7 mouse cellular contexts compared by ENCODE assay signal in the genomic region with DNA sequence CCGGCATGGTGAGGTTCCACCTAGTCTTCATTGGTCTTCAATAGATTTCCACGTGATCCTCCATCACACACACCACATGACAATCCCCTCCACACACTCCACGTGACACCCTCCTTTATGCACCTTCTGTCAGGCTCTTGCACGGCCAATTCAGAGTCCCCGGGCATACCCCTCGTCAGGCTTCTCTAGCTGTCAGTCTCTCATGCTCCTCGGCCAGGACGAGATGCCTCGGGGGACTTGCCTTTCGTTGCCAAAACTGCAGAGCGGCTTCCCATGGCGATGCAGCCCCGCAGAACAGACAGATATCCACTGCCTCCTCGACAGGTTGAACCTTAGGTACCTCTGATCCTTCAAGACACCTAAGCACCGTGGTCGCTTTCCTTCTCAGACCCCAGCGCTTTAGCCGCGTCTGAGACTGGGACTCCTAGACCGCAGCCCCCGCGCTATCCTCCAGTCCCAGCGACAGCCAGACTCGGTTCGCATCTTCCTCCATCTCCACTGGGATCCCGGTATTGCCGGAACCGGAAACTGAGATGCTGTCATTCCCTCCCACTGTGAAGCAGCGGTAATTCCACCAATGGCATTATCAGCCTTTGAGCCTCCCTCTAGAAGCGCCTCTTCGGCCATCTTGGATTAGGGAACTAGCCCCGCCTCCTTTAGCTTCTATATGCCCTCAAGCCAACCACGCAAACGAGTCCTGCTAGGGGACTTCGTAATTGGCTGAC. TPM values are rescaled to one million over a fixed set of nuclear protein-coding genes. Genes with fewer than 3 reads are reported as not detected.
DNase-seq lines count a peak whose midpoint lies in the region; ATAC-seq lines count a peak whose summit lies in the region.

TSS of gene Slc25a44 (minus strand) at position 535 of the 725 bp plus-strand sequence.

- intact Hi-C loops in gastrocnemius, postnatal 36 days (cut with DNase I): loop anchor here (2.0 kb wide), 1 partner anchor 14 kb away; the partner anchor contains the start of gene Pmf1
- intact Hi-C loops in left cerebral cortex, postnatal 25 days (cut with DNase I): no loop called here

- no peaks in the 10 kb centered on the region for H3K27me3 ChIP-seq in intestine, embryonic 15.5 days (replicated peaks)
- no peaks in the 10 kb centered on the region for H3K27me3 ChIP-seq in midbrain, embryonic 10.5 days (ENCODE audit: low read depth, poor library complexity, severe bottlenecking)

- ATAC-seq in intestine, embryonic 15.5 days: peak; percentile 98

- no peaks in the 10 kb centered on the region for H3K9me3 ChIP-seq in intestine, embryonic 15.5 days
- H3K9me3 ChIP-seq in midbrain, embryonic 10.5 days (replicated peaks): no peaks in the 10 kb centered on the region

- WGBS in intestine, embryonic 15.5 days: 1% methylated on average over 35 of the region's 35 CpGs
- 1% methylated on average over 35 of the region's 35 CpGs for WGBS in midbrain, embryonic 10.5 days

- H3K4me2 ChIP-seq in intestine, embryonic 15.5 days (replicated peaks): peak within 1 kb of the TSS; percentile 85

- H3K27ac ChIP-seq in intestine, embryonic 15.5 days: 0 out of 2 replicates have a peak within 1 kb of the TSS, but pooled peaks have one; percentile 32
- H3K27ac ChIP-seq in midbrain, embryonic 10.5 days (replicated peaks): peak within 1 kb of the TSS; percentile 77

- DNase-seq in adrenal gland, adult 2 months: peak; percentile 98
- DNase-seq in embryo, embryonic 11.5 days (ENCODE audit: low read depth, low spot score): peak; percentile 95
- peak; percentile 86 to 93 for DNase-seq in gastrocnemius, postnatal 36 days
- peak; percentile 90 to 99 for DNase-seq in left cerebral cortex, postnatal 25 days (ENCODE audit: low spot score in 2 of 2)
- peak; percentile 91 for DNase-seq in midbrain, embryonic 10.5 days (ENCODE audit: low spot score)
- peak; percentile 75 for DNase-seq in right cerebral cortex, postnatal 4 days

- peaks cover 15% of the 10 kb centered on the region for H3K36me3 ChIP-seq in intestine, embryonic 15.5 days
- H3K36me3 ChIP-seq in midbrain, embryonic 10.5 days: peaks cover 19% of the 10 kb centered on the region

- H3K4me3 ChIP-seq in intestine, embryonic 15.5 days (replicated peaks): peak within 1 kb of the TSS; percentile 74
- peak within 1 kb of the TSS; percentile 80 for H3K4me3 ChIP-seq in midbrain, embryonic 10.5 days

- H3K4me1 ChIP-seq in intestine, embryonic 15.5 days (replicated peaks): peaks cover 27% of the 10 kb centered on the region
- H3K4me1 ChIP-seq in midbrain, embryonic 10.5 days: peaks cover 32% of the 10 kb centered on the region

- H3K9ac ChIP-seq in intestine, embryonic 15.5 days: peak within 1 kb of the TSS; percentile 66

RNA-seq across cellular contexts. Expression of gene Slc25a44, which starts in this region (rescaled TPM):
- total RNA-seq in adrenal gland, adult 2 months (2021): 10 to 100 TPM; 51.1 to 59.4 TPM
- 40.7 and 40.9 TPM in 2 replicates for polyA plus RNA-seq in adrenal gland, adult 2 months (2012; rRNA removed)
- total RNA-seq in gastrocnemius, postnatal 36 days (2021): 10 to 100 TPM; 13.0 to 15.6 TPM
- polyA plus RNA-seq in intestine, embryonic 15.5 days (2015; fragmentation: Nextera tagmentation; extraction: Ambion mirVana): 17.2 and 17.3 TPM in 2 replicates
- total RNA-seq in left cerebral cortex, postnatal 25 days (2021): 10 to 100 TPM; 77.4 to 79.3 TPM
- polyA plus RNA-seq in midbrain, embryonic 10.5 days (2016; fragmentation: Nextera tagmentation; extraction: Ambion mirVana): 18.7 and 20.0 TPM in 2 replicates

Comparison
In these comparisons a context has a peak if more than half of its experiments do, and no peak if none do; other contexts are left out.
1. Peak in every context shown above with its lines: DNase-seq, ATAC-seq, H3K4me3 ChIP-seq and H3K27ac ChIP-seq.